Mouse (Mus musculus) Muller cell, postnatal 12 days (primary cell): ENCODE results near the gene Itprid2.

ENCODE experiments used
- DNase-seq: peaks from one replicate; pipeline ENCODE4 v3.0.0-alpha.2; 2015; ENCODE audit errors: inconsistent ontology term

Itprid2 gene

GRCm38 (mm10) chr2:79651185-79651584 is 16.0 kb downstream of the Itprid2 start:
- no peak for DNase-seq

GRCm38 (mm10) chr2:79651701-79652100 is 16.5 kb downstream of the Itprid2 start:
- no peak for DNase-seq

- DNase-seq = no peak
Measured at GRCm38 (mm10) chr2:79652502-79652901, 17.4 kb downstream of the Itprid2 start.

GRCm38 (mm10) chr2:79653093-79653808 is 18.1 kb downstream of the Itprid2 start:
- no peak for DNase-seq

GRCm38 (mm10) chr2:79653809-79654164 is 18.6 kb downstream of the Itprid2 start:
- peak; percentile 78 for DNase-seq

GRCm38 (mm10) chr2:79657062-79657461 is 21.9 kb downstream of the Itprid2 start:
- no peak for DNase-seq

- DNase-seq = no peak
Measured at GRCm38 (mm10) chr2:79660417-79661185, 25.4 kb downstream of the Itprid2 start.

- no peak for DNase-seq
Measured at GRCm38 (mm10) chr2:79661486-79662104, 26.4 kb downstream of the Itprid2 start.

GRCm38 (mm10) chr2:79664532-79665286 is 29.6 kb downstream of the Itprid2 start:
- no peak for DNase-seq

- DNase-seq = no peak
Measured at GRCm38 (mm10) chr2:79665492-79665891, 30.3 kb downstream of the Itprid2 start.

GRCm38 (mm10) chr2:79675266-79675665 is 40.1 kb downstream of the Itprid2 start:
- no peak for DNase-seq

GRCm38 (mm10) chr2:79677663-79678257 is 42.6 kb downstream of the Itprid2 start:
- no peak for DNase-seq

GRCm38 (mm10) chr2:79681672-79682071 is 46.5 kb downstream of the Itprid2 start:
- DNase-seq = no peak

GRCm38 (mm10) chr2:79683258-79683657 is 48.1 kb downstream of the Itprid2 start:
- no peak for DNase-seq

- no peak for DNase-seq
Measured at GRCm38 (mm10) chr2:79690838-79691237, 55.7 kb downstream of the Itprid2 start.

GRCm38 (mm10) chr2:79695190-79695589 is 60.0 kb downstream of the Itprid2 start:
- DNase-seq = no peak

- no peak for DNase-seq
Measured at GRCm38 (mm10) chr2:79695939-79696338, 60.8 kb downstream of the Itprid2 start.

- peak; percentile 16 for DNase-seq
Measured at GRCm38 (mm10) chr2:79696478-79697230, 61.5 kb downstream of the Itprid2 start.

GRCm38 (mm10) chr2:79698166-79698565 is 63.0 kb downstream of the Itprid2 start:
- peak; percentile 15 for DNase-seq

- DNase-seq = no peak
Measured at GRCm38 (mm10) chr2:79704773-79705172, 69.6 kb downstream of the Itprid2 start.

GRCm38 (mm10) chr2:79707575-79707974 is 72.4 kb downstream of the Itprid2 start, which contains the start of gene Ppp1r1c:
Ppp1r1c (plus strand) TSS chr2:79707780.
- no peak for DNase-seq
